Mouse (Mus musculus): ENCODE data around the gene Olfr1301. TPM values are rescaled to one million over a fixed set of nuclear protein-coding genes. Genes with fewer than 3 reads are reported as not detected.

Gene Olfr1301
- not detected in 2 replicates for polyA plus RNA-seq (2015; fragmentation: Nextera tagmentation; extraction: Ambion mirVana)

- Histone ChIP-seq H3K9me3 (no peaks in the 10 kb centered on the region), H3K27me3 (no peaks in the 10 kb centered on the region), H3K4me3 (no peak within 1 kb of the TSS), H3K36me3 (no peaks in the 10 kb centered on the region), H3K4me1 (replicated peaks) (no peaks in the 10 kb centered on the region), H3K27ac (no peak within 1 kb of the TSS), H3K9ac (no peak within 1 kb of the TSS), H3K4me2 (no peak within 1 kb of the TSS)
- ATAC-seq (ENCODE audit: low FRiP score) = no peak
- WGBS = 85% methylated on average over 3 of the region's 3 CpGs
Measured at GRCm38 (mm10) chr2:111750706-111751105, at the start of gene Olfr1301. Gene Olfr1301 (plus strand): TSS chr2:111751006.

- Histone ChIP-seq H3K9ac (no peak overlapping the region), H3K4me3 (no peak overlapping the region)
- ATAC-seq (ENCODE audit: low FRiP score) = no peak
Measured at GRCm38 (mm10) chr2:111726739-111727138, 24.1 kb upstream of the Olfr1301 start.

GRCm38 (mm10) chr2:111777129-111777528, 26.3 kb downstream of the Olfr1301 start, which contains the start of gene Olfr1302:
Gene Olfr1302 (plus strand): TSS chr2:111777429.
- Histone ChIP-seq H3K4me2 (no peak within 1 kb of the TSS), H3K9me3 (no peaks in the 10 kb centered on the region), H3K4me1 (replicated peaks) (no peaks in the 10 kb centered on the region), H3K36me3 (no peaks in the 10 kb centered on the region), H3K27ac (no peak within 1 kb of the TSS), H3K4me3 (no peak within 1 kb of the TSS), H3K27me3 (no peaks in the 10 kb centered on the region), H3K9ac (no peak within 1 kb of the TSS)
- 79% methylated on average over 2 of the region's 2 CpGs for WGBS
- no peak for ATAC-seq (ENCODE audit: low FRiP score)

More at GRCm38 (mm10) chr2:111726739-111727138, 24.1 kb upstream of the Olfr1301 start:
- Histone ChIP-seq H3K4me2 (no peak overlapping the region), H3K27ac (no peak overlapping the region), H3K27me3 (no peaks in the 10 kb centered on the region), H3K4me1 (replicated peaks) (no peaks in the 10 kb centered on the region), H3K36me3 (no peaks in the 10 kb centered on the region), H3K9me3 (no peaks in the 10 kb centered on the region)

Other genes starting within 250 kb of the Olfr1301 start
- gene Olfr1293-ps, start 225.8 kb upstream of the Olfr1301 start, polyA plus RNA-seq (2015; fragmentation: Nextera tagmentation; extraction: Ambion mirVana) = not detected in 2 replicates
- gene Olfr1294, start 210.7 kb upstream of the Olfr1301 start, polyA plus RNA-seq (2015; fragmentation: Nextera tagmentation; extraction: Ambion mirVana) = not detected in 2 replicates
- gene Olfr1295, start 181.3 kb upstream of the Olfr1301 start, polyA plus RNA-seq (2015; fragmentation: Nextera tagmentation; extraction: Ambion mirVana) = not detected in 2 replicates
- gene Olfr1297, start 124.5 kb upstream of the Olfr1301 start, polyA plus RNA-seq (2015; fragmentation: Nextera tagmentation; extraction: Ambion mirVana) = not detected in 2 replicates
- gene Olfr1298, start 101.8 kb upstream of the Olfr1301 start, polyA plus RNA-seq (2015; fragmentation: Nextera tagmentation; extraction: Ambion mirVana) = not detected in 2 replicates
- not detected in 2 replicates for gene Olfr1299, start 89.6 kb upstream of the Olfr1301 start, polyA plus RNA-seq (2015; fragmentation: Nextera tagmentation; extraction: Ambion mirVana)
- gene Olfr1302, start 26.4 kb downstream of the Olfr1301 start, polyA plus RNA-seq (2015; fragmentation: Nextera tagmentation; extraction: Ambion mirVana) = not detected in 2 replicates
- gene Olfr1303, start 69.3 kb downstream of the Olfr1301 start, polyA plus RNA-seq (2015; fragmentation: Nextera tagmentation; extraction: Ambion mirVana) = not detected in 2 replicates
- not detected in 2 replicates for gene Olfr1305, start 126.1 kb downstream of the Olfr1301 start, polyA plus RNA-seq (2015; fragmentation: Nextera tagmentation; extraction: Ambion mirVana)
- not detected in 2 replicates for gene Olfr1306, start 165.3 kb downstream of the Olfr1301 start, polyA plus RNA-seq (2015; fragmentation: Nextera tagmentation; extraction: Ambion mirVana)
- gene Olfr1307, start 198.4 kb downstream of the Olfr1301 start, polyA plus RNA-seq (2015; fragmentation: Nextera tagmentation; extraction: Ambion mirVana) = not detected in 2 replicates
- gene Olfr1308, start 213.9 kb downstream of the Olfr1301 start, polyA plus RNA-seq (2015; fragmentation: Nextera tagmentation; extraction: Ambion mirVana) = not detected in 2 replicates
- not detected in 2 replicates for gene Olfr1309, start 239.3 kb downstream of the Olfr1301 start, polyA plus RNA-seq (2015; fragmentation: Nextera tagmentation; extraction: Ambion mirVana)